Mouse (Mus musculus): ENCODE measurements around the gene Ewsr1. TPM values are rescaled to one million over a fixed set of nuclear protein-coding genes. Genes with fewer than 3 reads are reported as not detected.

Ewsr1 gene
- polyA plus RNA-seq, 1 experiment from 2014 or later: 449 TPM

DNA sequence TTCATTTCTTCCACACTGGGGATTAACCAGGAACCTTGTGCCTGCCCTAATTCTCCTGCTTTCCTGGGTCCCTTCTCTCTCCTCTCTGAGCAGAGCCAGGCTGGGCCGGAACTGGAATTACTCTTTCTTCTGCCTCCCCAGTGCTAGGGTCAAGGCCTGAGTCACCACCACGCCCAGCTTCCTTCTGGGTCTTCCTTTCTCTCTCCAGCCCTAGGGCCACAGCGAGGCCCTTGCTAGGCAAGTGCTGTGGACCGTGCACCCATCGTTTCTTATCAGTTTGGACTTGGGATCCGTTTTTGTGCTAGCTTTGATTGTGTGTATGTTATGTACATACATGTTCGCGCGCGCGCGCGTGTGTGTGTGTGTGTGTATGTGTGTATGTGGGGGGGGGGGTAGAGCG, 44.9 kb downstream of the Ewsr1 start:
- Histone ChIP-seq H3K27ac (ENCODE audit: low read depth) (no peak overlapping the region), H3K9ac (no peak overlapping the region), H3K4me2 (no peak overlapping the region), H3K9me3 (ENCODE audit: low read depth, low read length) (no peaks in the 10 kb centered on the region), H3K4me3 (ENCODE audit: low read depth, low read length) (no peak overlapping the region), H3K36me3 (ENCODE audit: insufficient read depth) (no peaks in the 10 kb centered on the region), H3K4me1 (ENCODE audit: insufficient read depth) (no peaks in the 10 kb centered on the region), H3K27me3 (ENCODE audit: insufficient read depth, low read length) (peaks cover 41% of the 10 kb centered on the region)
- 83% methylated on average over 14 of the region's 14 CpGs for WGBS
- no peak for TF ChIP-seq CTCF (IDR thresholded peaks at IDR 0.05; ENCODE audit: low read depth)
- no peak for ATAC-seq (ENCODE audit: insufficient read depth)
- no peak for DNase-seq

DNA sequence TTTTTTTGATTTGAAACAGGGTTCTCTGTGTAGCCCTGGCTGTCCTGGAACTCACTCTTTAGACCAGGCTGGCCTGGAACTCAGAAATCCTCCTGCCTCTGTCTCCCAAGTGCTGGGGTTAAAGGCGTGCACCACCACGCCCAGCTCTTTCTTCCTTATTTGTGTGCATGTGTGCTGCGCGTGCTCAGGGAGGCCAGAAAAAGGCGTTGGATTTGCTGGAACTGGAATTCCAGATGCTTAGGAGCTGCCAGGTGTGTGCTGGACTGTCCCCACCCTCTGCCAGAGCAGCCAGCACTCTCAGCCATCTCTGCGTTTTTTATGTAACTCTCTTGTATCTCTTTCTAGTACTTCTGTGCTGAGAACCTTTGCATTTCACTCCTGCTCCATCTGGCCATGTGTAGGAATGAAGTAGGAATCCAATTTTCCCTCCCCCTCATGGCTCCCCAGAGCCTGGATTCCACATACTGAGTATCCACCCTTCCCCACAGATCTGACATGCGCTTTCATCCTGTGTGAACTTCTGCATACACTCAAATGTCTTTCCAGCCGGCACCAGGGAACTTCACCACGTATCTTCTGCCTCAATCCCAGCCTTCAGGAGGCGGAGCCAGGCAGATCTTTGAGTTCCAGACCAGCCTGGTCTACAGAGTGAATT, 46.7 kb downstream of the Ewsr1 start:
- H3K4me3 ChIP-seq (ENCODE audit: low read depth, low read length): no peak overlapping the region
- H3K27me3 ChIP-seq (ENCODE audit: insufficient read depth, low read length): peaks cover 24% of the 10 kb centered on the region
- 63% methylated on average over 10 of the region's 10 CpGs for WGBS
- H3K9ac ChIP-seq: no peak overlapping the region
- no peak overlapping the region for H3K4me2 ChIP-seq
- ATAC-seq (ENCODE audit: insufficient read depth) (no peak), DNase-seq (no peak)
- no peaks in the 10 kb centered on the region for H3K9me3 ChIP-seq (ENCODE audit: low read depth, low read length)
- no peaks in the 10 kb centered on the region for H3K4me1 ChIP-seq (ENCODE audit: insufficient read depth)
- no peak for TF ChIP-seq CTCF (IDR thresholded peaks at IDR 0.05; ENCODE audit: low read depth)
- H3K27ac ChIP-seq (ENCODE audit: low read depth): no peak overlapping the region
- no peaks in the 10 kb centered on the region for H3K36me3 ChIP-seq (ENCODE audit: insufficient read depth)

DNA sequence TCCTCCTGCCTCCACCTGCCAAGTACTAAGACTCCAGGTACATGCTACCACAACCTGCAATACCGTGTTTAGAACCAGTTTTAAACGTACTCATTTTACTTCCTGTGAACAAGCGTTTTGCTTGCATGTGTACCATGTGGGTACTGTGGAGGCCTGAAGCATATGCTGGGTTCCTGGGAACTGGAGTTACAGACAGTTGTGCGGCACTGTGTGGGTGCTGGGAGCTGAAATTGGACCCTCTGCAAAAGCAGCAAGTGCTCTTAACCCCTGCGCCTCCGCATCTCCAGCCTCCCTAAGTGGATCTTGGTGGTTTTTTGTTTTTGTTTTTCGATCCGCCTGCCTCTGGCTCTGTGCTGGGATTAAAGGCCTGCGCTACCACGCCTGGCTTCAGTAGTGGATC, 47.4 kb downstream of the Ewsr1 start:
- H3K9ac ChIP-seq: no peak overlapping the region
- DNase-seq (no peak), ATAC-seq (ENCODE audit: insufficient read depth) (no peak)
- no peaks in the 10 kb centered on the region for H3K9me3 ChIP-seq (ENCODE audit: low read depth, low read length)
- no peak for TF ChIP-seq CTCF (IDR thresholded peaks at IDR 0.05; ENCODE audit: low read depth)
- H3K27ac ChIP-seq (ENCODE audit: low read depth): no peak overlapping the region
- no peaks in the 10 kb centered on the region for H3K36me3 ChIP-seq (ENCODE audit: insufficient read depth)
- H3K4me3 ChIP-seq (ENCODE audit: low read depth, low read length): no peak overlapping the region
- H3K27me3 ChIP-seq (ENCODE audit: insufficient read depth, low read length): peaks cover 17% of the 10 kb centered on the region
- no peak overlapping the region for H3K4me2 ChIP-seq
- 76% methylated on average over 10 of the region's 10 CpGs for WGBS
- no peaks in the 10 kb centered on the region for H3K4me1 ChIP-seq (ENCODE audit: insufficient read depth)

DNA sequence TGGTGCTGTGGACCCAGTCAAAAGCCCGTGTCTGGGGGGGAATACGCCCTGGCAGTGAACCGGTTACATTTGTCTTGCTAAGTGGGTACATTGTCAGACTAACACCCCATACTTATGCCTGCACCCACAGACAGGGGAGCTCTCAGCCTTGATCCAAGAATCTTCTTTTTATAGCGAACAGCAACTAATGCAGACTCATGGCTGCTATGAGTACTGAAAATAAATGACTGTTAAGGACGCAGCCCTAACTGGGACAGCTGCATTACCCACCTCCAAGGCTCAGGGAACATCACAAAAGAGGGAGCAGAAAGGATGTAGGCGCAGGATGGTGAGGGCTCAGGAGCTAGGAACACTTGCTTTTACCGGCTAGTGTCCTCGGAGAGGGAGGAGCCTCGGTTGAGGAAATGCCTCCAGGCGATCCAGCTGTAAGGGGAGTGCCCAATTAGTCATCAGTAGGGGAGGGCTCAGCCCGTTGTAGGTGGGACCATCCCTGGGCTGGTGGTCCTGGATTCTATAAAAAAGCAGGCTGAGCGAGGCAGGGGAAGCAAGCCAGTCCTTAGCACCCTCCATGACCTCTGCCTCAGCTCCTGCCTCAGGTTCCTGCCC, 52.6 kb downstream of the Ewsr1 start:
- no peak for DNase-seq
- Histone ChIP-seq H3K36me3 (ENCODE audit: insufficient read depth) (peaks cover 16% of the 10 kb centered on the region), H3K9ac (no peak overlapping the region), H3K4me2 (no peak overlapping the region), H3K9me3 (ENCODE audit: low read depth, low read length) (no peaks in the 10 kb centered on the region), H3K4me1 (ENCODE audit: insufficient read depth) (no peaks in the 10 kb centered on the region), H3K27ac (ENCODE audit: low read depth) (no peak overlapping the region), H3K27me3 (ENCODE audit: insufficient read depth, low read length) (no peaks in the 10 kb centered on the region), H3K4me3 (ENCODE audit: low read depth, low read length) (no peak overlapping the region)
- no peak for ATAC-seq (ENCODE audit: insufficient read depth)
- WGBS: 41% methylated on average over 12 of the region's 12 CpGs
- TF ChIP-seq CTCF (IDR thresholded peaks at IDR 0.05; ENCODE audit: low read depth): no peak

DNA sequence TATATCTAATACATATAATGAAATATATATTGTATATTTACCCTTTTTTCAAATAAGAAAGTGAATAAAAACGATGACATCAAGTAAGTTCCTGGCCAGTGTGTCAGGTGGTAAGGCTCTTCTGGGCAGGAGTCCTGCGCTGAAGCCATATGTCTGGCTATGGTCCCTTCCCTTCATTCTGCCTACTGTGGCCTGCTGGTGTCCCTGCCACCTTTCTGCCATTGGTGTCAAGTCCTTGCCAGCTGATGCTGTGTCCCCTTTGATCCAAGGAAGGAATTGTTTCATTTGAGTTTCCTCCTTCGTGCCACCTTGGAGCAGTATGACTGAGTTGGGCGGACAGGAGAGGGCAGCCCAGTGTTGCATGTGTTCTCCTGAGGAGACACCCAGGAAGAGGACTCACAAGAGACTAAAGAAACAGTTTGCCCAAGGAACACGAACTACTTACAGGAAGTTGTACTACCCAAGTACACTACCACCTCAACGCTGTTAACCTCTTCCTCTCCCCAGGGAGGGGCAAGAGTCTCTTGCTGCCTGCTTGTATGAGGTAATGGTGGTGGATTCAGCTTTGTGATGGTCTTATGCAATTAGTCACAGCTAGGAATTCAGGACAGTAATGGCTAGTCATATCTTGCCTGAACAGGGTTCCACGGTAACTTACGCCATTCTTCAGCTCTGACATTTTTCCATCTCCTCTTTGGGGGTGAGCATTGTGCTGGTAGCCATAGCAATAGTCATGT, 56.3 kb downstream of the Ewsr1 start:
- peaks cover 32% of the 10 kb centered on the region for H3K36me3 ChIP-seq (ENCODE audit: insufficient read depth)
- no peak for TF ChIP-seq CTCF (IDR thresholded peaks at IDR 0.05; ENCODE audit: low read depth)
- H3K4me2 ChIP-seq: no peak overlapping the region
- no peaks in the 10 kb centered on the region for H3K4me1 ChIP-seq (ENCODE audit: insufficient read depth)
- no peaks in the 10 kb centered on the region for H3K9me3 ChIP-seq (ENCODE audit: low read depth, low read length)
- H3K27me3 ChIP-seq (ENCODE audit: insufficient read depth, low read length): no peaks in the 10 kb centered on the region
- no peak for ATAC-seq (ENCODE audit: insufficient read depth)
- 80% methylated on average over 8 of the region's 8 CpGs for WGBS
- H3K4me3 ChIP-seq (ENCODE audit: low read depth, low read length): no peak overlapping the region
- H3K27ac ChIP-seq (ENCODE audit: low read depth): no peak overlapping the region
- no peak for DNase-seq
- no peak overlapping the region for H3K9ac ChIP-seq

DNA sequence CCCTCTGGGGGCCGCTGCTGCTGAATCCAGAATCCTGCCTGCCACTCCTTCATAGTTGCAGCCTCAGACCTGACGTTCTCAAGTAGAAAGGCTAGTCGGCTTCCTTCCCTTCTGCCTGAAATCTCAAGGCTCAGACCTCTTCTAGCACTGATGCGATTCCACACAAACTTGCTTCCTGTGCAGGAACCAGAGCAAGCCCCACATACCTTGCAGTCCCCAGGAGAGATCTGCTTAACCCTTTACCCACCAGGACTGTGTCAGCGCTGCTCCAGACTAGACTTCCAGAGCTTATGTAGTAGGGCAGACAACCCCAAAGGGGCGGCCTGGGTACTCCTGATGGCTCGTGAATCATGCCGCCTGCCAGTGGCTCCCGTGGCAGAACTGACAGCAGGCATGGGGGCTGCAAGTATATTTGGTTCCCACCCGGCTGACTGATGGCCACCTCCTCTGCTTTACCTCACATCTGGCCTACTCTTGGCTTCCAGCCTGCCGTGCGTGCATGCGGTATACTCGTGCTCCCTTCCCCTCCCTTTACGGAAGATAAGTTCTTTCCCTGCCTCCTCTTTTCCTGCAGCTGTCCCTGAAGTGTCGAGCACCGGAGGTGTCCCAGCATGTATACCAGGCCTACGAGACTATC, 57.8 kb downstream of the Ewsr1 start:
- DNase-seq (no peak), ATAC-seq (ENCODE audit: insufficient read depth) (no peak)
- H3K27ac ChIP-seq (ENCODE audit: low read depth): no peak overlapping the region

DNA sequence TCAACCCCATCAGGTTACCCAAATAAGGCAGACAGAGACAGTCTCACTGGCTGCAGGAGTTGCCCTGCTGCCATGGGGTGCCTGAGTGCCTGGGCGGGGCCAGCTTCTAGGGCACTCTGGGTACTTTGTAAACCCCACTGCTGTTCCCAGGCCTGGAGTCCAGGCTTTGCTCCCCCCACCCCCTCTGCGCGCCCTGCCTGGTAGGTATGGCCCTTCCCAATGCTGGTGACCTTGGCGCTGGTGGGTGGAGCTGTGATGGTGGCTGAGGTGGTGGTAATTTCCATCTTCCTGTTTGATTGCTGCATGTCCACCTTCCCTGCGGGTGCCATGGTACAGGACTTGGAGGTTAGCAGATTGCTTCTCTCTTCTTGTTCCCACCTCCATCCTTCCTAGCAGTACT, 58.5 kb downstream of the Ewsr1 start:
- TF ChIP-seq CTCF (IDR thresholded peaks at IDR 0.05; ENCODE audit: low read depth): no peak
- H3K9me3 ChIP-seq (ENCODE audit: low read depth, low read length): no peaks in the 10 kb centered on the region
- ATAC-seq (ENCODE audit: insufficient read depth) (no peak), DNase-seq (no peak)
- H3K4me2 ChIP-seq: no peak overlapping the region
- H3K27ac ChIP-seq (ENCODE audit: low read depth): no peak overlapping the region
- WGBS: 88% methylated on average over 5 of the region's 5 CpGs
- H3K4me1 ChIP-seq (ENCODE audit: insufficient read depth): no peaks in the 10 kb centered on the region
- peaks cover 54% of the 10 kb centered on the region for H3K36me3 ChIP-seq (ENCODE audit: insufficient read depth)
- no peak overlapping the region for H3K4me3 ChIP-seq (ENCODE audit: low read depth, low read length)
- no peaks in the 10 kb centered on the region for H3K27me3 ChIP-seq (ENCODE audit: insufficient read depth, low read length)
- no peak overlapping the region for H3K9ac ChIP-seq

More for the DNA sequence above, 57.8 kb downstream of the Ewsr1 start:
- Histone ChIP-seq H3K4me1 (ENCODE audit: insufficient read depth) (no peaks in the 10 kb centered on the region), H3K9me3 (ENCODE audit: low read depth, low read length) (no peaks in the 10 kb centered on the region), H3K27me3 (ENCODE audit: insufficient read depth, low read length) (no peaks in the 10 kb centered on the region), H3K4me2 (no peak overlapping the region), H3K36me3 (ENCODE audit: insufficient read depth) (peaks cover 47% of the 10 kb centered on the region), H3K4me3 (ENCODE audit: low read depth, low read length) (no peak overlapping the region), H3K9ac (no peak overlapping the region)
- no peak for TF ChIP-seq CTCF (IDR thresholded peaks at IDR 0.05; ENCODE audit: low read depth)
- WGBS: 58% methylated on average over 18 of the region's 18 CpGs
